Mouse (Mus musculus) brain, embryonic 14.5 days (tissue): ENCODE measurements at regions not wholly inside any gene's neighbourhood (a gene's known extent, or its start where the extent isn't known, plus 50 kb on each side); places are given as distances from the start of the nearest gene placed in this dataset.
"Not testable (repeated sequence)": the region's sequence is repeated elsewhere in the genome, so short reads cannot be mapped to it uniquely, and the experiment has no call there.

Experiments used
- DNase-seq: peaks from one replicate; pipeline ENCODE4 v3.0.0-alpha.2; 2011; ENCODE audit warnings: low read depth
- CTCF ChIP-seq: fragments of 200-500 bp; IDR thresholded peaks from 2 replicates; pipeline ENCODE4 v1.5.1; 2012; ENCODE audit warnings: inconsistent platforms, mild to moderate bottlenecking, moderate library complexity, borderline replicate concordance; ENCODE audit not compliant: insufficient read depth, insufficient read length; ENCODE audit errors: extremely low read depth
- POLR2A ChIP-seq: fragments of 200-500 bp; IDR thresholded peaks from 2 replicates; pipeline ENCODE4 v1.6.1; 2012; ENCODE audit warnings: mild to moderate bottlenecking, inconsistent platforms, borderline replicate concordance; ENCODE audit not compliant: poor library complexity, insufficient read depth, insufficient read length, severe bottlenecking; ENCODE audit errors: extremely low read depth

DNA sequence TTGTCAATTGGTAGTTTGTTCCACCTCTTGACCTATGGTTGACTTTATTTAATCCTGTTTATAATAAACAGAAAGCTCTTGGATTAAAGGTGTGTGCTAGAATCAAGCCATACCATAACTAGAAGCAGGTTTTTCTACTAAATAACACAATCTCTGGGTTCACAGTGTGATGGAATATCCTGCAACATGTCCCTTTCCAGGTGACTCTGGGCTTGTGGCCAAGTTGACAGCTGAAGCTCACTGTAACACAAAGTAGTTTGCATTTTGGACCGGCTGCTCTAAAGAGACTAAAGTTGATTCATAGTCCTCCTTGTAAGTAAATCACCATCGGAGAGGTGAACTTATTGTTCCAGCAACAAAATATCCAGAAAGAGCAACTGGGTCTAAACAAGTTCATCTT lies 149.3 kb upstream of the Kctd3 start:
- DNase-seq: no peak
- TF ChIP-seq POLR2A (no peak), CTCF (no peak)

DNA sequence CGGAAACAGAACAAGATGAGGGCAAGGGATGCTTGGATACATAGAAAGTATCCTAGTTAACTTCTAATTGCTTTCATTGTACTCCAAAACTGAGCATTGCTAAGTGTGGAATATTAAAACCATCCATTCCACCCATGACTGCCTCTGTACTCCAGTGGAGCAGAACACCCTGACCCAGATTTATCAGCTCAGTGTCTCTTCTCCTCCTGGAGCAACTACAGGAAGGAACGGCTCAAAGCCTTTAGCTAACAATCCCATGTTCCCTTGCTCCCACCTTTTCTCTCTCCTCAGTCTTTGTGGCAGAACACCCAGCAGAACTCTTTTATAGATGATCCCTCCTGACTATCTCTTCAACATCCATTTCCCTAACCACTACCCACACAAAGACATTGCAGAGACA lies 146.7 kb upstream of the Kctd3 start:
- TF ChIP-seq CTCF (no peak), POLR2A (no peak)
- DNase-seq: no peak

DNA sequence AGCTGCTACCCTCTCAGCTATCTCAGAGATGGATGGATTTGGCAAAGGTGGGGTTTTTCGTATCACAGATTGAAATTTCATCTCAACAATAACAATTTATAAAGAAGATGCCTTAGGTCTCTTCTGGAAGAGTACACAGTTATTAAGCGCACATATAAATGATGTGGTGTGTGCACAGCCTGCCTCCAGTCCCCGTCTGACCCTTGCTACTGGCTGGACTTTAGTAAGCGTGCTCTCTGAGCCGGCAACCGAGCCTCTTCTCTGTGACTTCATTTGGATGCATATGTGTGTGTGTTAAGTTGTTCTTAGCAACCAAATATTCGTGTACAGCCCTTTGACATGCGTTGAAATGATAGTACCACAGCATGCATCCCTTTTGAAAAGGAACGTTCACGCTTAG lies 145.5 kb upstream of the Kctd3 start:
- TF ChIP-seq CTCF: no peak
- no peak for TF ChIP-seq POLR2A
- DNase-seq: no peak

DNA sequence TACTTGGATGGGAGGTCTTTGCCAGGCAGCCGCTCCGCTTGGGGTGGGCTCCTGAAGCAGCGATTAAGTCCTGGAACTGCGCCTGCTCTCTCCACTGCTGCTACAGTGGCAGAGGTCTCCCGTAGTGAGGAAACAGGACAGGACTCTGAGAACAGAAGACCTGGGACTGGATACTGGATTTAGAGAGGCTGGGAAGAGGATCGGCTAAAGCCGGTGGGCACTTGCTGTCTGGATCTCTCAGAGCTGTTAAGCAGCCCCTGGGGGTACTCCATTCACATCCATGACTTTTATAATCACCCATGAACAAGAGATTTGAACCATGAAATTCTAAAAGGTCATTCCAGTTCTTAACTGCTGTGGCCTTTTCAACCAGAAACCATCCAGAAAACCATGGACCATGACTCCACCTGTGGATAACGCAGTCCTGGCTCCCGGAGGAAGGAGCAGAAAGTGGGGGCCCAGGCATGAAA lies 135.4 kb upstream of the Kctd3 start:
- TF ChIP-seq POLR2A: no peak
- TF ChIP-seq CTCF: no peak
- DNase-seq: peak; percentile 54

DNA sequence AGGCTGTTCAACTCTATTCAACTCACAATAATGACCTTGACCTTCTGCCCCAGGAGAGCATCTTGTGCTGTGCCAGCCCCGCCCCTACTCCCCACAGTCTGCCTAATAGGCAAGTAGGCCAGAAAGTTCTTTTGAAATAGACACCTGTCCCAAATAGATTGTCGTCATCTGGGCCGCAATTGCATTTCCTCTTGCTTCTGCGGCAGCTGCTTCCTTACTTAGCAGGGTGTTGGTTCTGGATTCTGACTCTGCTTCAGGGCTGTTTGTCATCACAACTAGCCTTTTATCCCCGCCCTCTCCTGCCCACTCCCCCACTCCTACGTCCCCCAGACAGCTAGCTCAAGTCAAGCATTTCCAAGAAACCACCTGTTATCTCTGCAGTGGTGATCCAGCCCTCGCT lies 134.9 kb upstream of the Kctd3 start:
- no peak for DNase-seq
- TF ChIP-seq CTCF (no peak), POLR2A (no peak)

DNA sequence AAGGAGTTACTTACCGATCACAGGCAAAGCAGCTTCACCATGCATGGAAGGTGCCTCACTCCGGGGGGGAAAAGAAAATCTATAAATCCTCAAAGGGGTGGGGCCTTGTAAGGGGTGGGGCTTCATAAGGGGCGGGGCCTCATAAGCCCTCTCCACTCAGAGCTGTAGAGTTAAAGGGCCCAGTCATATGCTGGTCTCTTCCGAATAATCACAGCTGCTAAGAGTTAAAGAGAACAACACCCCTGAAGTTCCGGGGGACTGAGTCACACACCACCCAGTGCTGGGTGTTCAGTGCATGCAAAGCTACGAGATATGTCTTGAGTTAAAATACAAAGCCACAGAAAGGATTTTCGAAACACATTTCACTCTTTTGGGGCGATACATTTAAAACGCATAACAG lies 134.1 kb upstream of the Kctd3 start:
- TF ChIP-seq CTCF: no peak
- TF ChIP-seq POLR2A: no peak
- no peak for DNase-seq

DNA sequence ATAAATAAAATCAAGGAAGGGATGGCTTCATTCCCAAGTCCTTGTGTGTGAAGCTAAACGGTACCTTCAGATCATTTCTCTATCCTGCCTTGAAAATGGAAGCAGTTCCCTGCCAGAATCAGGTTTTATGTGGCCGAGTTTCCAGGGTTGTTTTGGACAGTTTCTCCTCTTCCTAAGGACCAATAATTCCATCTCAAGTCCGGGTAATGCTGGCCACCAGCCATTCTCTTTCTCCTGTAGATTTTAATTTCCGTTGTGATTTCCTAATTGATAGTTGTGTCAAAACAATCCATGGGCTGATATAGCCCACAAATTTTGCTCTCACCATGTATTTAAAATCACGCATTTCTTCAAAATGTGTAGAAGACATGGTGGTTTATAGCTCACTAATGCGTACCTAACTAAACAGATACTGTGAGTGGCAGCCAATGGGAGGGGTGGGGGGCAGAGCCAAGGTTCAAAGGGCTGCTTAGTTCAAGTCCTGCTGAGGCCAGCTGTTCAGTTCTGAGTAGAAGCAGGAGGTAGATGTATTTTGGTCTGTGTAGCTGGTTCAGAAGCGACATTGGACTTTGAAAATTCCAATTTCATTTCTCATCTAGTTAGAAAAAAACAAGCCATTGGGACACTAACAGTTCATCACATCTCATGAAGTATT lies 129.2 kb upstream of the Kctd3 start:
- no peak for DNase-seq
- TF ChIP-seq CTCF: no peak
- TF ChIP-seq POLR2A: no peak

DNA sequence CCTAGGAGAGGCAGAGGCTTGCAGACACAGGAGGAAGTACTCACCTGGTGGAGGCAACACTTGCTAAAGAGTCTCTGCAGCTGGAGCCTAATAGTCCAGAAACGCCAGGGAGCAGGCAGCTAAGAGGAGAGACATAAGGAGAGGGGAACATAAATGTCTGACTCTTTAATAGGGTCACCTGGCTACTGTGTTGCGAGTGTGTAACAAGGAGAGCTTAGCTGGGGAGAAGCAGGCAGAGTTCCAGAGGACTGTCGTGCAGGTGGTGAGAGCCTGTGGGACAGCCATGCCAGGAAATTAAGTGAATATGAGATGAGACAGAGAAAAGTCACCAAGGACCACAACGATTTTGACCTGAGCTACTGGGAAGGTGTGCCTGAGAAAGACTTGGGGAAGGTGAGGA lies 128.2 kb upstream of the Kctd3 start:
- DNase-seq: no peak
- no peak for TF ChIP-seq CTCF
- no peak for TF ChIP-seq POLR2A

DNA sequence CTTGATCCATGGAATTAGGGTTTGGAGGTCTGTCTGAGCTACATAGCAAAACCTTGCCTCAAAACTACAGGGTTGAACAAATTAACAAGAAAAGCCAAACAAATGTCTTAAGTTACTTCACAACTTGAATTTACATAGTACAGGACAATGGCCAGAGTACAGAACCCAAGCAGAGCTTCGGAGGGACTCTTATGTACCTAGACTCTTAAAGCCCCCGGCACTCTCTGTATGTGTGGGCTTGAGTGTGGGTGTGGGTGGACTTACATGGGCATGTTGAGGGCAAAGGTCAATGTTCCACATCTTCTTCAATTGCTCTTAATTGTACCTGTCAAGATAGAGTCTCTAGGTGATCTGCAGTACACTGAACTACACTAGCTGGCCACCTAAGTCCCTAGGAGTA lies 121.1 kb upstream of the Kctd3 start:
- DNase-seq: no peak
- TF ChIP-seq POLR2A: no peak
- TF ChIP-seq CTCF: no peak

DNA sequence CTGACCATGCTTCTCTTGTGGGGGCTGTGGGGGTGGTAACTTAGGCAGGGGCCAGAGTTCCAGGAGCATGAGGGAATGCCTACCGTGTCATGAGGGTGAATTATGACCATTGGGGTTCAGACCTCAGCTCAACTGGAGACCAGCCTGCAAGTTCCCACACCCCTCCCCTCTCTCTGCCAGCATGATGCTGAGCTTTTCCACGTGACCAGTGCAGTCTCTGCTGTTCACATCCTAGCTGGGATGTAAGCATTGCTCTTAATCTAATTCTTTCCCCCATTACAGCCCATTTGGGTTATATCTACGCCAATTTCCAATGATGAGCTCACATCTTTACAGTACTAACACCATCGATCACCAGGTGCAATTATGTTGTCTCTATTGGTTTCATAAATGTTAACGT lies 120.6 kb upstream of the Kctd3 start:
- not testable (repeated sequence) for DNase-seq

DNA sequence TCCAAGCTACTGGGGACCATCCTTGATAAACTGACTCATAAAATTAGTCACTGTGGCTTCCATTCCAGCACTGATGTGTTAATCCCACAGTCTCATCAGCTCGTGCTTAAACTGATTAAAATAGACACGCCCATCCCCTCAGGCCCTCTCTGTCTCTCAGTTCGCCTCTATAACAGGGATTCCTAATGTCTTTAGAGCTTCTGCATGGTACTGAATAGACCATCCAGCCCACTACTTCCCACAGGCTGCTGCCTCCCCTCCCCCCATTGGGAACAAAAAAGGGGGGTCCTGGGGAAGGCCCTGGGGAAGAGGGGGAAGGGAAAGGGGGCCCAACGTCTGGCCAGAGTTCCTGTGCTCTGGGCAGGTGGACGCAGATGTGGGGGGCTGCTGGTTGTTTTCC lies 119.7 kb upstream of the Kctd3 start:
- no peak for DNase-seq
- TF ChIP-seq POLR2A: no peak
- no peak for TF ChIP-seq CTCF

DNA sequence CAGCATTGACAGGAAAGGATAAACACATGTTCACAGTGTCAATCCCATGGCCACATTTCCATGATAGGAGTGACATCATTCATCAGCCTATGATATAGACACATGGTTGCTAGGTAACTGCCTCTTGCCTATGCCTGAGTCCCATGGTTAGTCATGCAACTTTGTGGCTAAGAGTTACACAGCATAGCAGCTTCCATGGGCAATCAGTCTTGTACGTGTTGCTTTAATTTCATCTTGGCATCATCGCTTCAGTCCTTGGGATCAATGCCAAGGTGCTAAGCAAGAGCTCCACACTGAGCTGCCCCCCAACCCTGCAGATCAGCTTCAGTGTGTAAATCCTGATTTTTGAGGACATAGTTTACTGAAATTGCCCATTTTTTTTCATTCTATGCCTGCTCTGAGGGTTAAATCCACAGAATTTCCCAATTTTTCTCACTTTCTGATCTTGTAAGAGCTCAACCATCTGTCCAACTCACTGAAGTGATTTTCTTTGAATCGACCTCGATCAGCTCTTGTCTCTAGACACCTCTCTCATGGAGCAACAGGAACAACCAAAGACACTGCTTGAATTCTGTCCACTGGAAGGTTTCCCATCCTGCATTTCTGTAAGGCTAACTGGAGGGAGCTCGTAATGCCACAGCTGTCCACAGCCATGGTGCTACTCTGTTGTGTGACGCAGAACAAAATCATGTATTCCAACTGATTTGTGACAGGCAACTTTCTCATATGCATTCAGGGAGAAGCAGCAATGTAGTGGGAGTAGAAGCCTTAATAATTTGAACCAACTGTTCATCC lies 112.5 kb upstream of the Kctd3 start:
- TF ChIP-seq CTCF (no peak), POLR2A (no peak)
- peak; percentile 52 for DNase-seq

DNA sequence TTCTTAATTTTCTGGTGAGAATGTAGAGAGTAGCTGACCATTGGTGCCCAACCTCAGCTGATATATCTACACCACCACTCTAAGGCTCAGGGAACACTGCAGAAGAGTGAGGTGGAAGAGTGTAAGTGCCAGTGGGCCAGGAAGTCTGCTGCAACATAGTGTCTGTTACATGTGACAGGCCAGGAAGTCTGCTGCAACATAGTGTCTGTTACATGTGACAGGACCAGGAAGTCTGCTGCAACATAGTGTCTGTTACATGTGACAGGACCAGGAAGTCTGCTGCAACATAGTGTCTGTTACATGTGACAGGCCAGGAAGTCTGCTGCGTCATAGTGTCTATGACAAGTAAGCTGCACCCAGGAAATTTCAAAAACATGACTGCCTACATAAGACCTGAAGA lies 111.4 kb upstream of the Kctd3 start:
- not testable (repeated sequence) for DNase-seq

DNA sequence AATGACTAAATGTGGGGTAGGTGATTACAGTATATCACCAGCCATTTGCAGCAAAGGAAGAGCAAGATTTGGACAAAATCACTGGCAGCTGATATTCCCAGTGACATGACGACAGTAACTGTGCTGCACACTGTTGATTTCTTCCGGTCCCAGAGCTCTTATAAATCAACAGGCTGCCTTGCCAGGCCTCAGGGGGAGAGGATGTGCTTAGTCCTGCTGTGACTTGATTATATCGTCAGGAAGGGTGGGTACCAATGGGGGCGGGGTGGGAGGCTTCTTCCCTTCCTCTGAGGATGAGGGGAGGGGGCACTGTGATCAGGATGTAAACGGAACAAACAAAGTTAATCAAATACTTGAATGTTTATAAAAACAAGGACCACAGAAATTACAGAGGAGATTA lies 110.9 kb upstream of the Kctd3 start:
- no peak for DNase-seq
- TF ChIP-seq POLR2A (no peak), CTCF (no peak)

DNA sequence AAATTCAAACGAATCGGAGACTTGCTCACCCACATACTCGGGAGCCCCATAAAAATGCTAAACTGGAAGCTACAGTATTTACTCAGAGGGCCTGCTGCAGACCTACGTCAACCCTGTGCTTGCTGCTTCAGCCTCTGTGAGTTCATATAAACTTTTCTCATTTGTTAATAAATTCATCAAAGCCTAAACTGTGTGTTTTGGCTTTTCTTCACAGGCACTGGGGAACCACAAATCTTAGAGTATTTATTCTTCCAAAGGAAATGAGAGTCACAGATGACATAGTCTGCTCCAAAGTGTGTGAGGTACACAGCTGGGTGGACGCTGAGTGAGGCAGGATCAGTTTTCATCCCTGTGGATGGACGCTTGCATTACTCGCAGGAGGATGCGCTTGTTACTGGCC lies 108.3 kb upstream of the Kctd3 start:
- TF ChIP-seq POLR2A: no peak
- no peak for TF ChIP-seq CTCF
- no peak for DNase-seq

DNA sequence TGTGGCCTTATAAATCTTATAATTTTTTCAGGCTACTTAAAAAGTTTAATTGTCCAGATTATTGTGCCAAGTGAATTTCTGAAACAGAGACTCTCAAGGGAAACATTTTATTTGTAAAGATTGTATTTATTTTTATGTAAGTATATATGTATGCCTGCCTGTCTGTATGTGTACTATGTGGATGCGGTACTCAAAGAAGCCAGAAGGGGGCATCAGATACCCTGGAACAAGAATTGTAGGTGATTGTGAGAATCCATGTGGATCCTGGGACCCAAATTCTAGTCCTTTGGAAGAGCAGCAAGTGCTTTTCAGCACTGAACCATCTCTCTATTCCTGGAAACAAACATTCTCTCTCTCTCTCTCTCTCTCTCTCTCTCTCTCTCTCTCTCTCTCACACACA lies 107.6 kb upstream of the Kctd3 start:
- no peak for DNase-seq
- TF ChIP-seq CTCF (no peak), POLR2A (no peak)
